Mouse (Mus musculus) megakaryocyte, embryonic 14.5 days (primary cell): ENCODE results near the gene Zfp524. TPM values are rescaled to one million over a fixed set of nuclear protein-coding genes. Genes with fewer than 3 reads are reported as not detected.
A peak's percentile ranks its signal among the peaks of the same experiment; 100 is the strongest.
"Not testable (repeated sequence)": the region's sequence is repeated elsewhere in the genome, so short reads cannot be mapped to it uniquely, and the experiment has no call there.

Experiments
- H3K27me3 ChIP-seq: replicated peaks from 2 replicates; pipeline ENCODE3; 2012; ENCODE audit warnings: inconsistent platforms
- H3K36me3 ChIP-seq: replicated peaks from 2 replicates; pipeline ENCODE3; 2012; ENCODE audit warnings: low read length, inconsistent platforms, mixed read lengths
- H3K4me1 ChIP-seq: 2 replicates; pipeline ENCODE4 v1.6.1; 2012; ENCODE audit warnings: inconsistent platforms
- H3K4me3 ChIP-seq: replicated peaks from 2 replicates; pipeline ENCODE3; 2012; ENCODE audit warnings: moderate library complexity, mild to moderate bottlenecking, inconsistent platforms
- H3K9me3 ChIP-seq: 2 replicates; pipeline ENCODE4 v1.6.1; 2012; ENCODE audit warnings: inconsistent platforms
- FLI1 ChIP-seq: IDR thresholded peaks from 2 replicates; pipeline ENCODE4 v1.6.1; 2012; ENCODE audit warnings: low read length, inconsistent platforms, mixed read lengths
- GATA1 ChIP-seq: IDR thresholded peaks from 3 replicates; pipeline ENCODE4 v1.6.1; 2012; ENCODE audit warnings: mixed read lengths, low read length, inconsistent platforms, borderline replicate concordance
- polyA plus RNA-seq: library from polyadenylated mRNA; stranded (reverse); fragments of >175 nt; gene quantifications from 2 replicates; pipeline ENCODE4 v1.2.3, GENCODE M21; 2012; ENCODE audit warnings: low replicate concordance; ENCODE audit not compliant: insufficient read depth

The Zfp524 gene
- polyA plus RNA-seq, 1 experiment = 68.6 TPM

- TF ChIP-seq FLI1 = no peak
- TF ChIP-seq GATA1 = no peak
- H3K4me1 ChIP-seq = peaks cover 57% of the 10 kb centered on the region
- H3K9me3 ChIP-seq = 0 out of 2 replicates have a peak, but pooled peaks cover 3% of the 10 kb centered on the region
- H3K36me3 ChIP-seq = peaks cover 40% of the 10 kb centered on the region
- no peak overlapping the region for H3K4me3 ChIP-seq
- H3K27me3 ChIP-seq = no peaks in the 10 kb centered on the region
Observed at GRCm38 (mm10) chr7:5016920-5017319, 2.7 kb downstream of the Zfp524 start.

DNA sequence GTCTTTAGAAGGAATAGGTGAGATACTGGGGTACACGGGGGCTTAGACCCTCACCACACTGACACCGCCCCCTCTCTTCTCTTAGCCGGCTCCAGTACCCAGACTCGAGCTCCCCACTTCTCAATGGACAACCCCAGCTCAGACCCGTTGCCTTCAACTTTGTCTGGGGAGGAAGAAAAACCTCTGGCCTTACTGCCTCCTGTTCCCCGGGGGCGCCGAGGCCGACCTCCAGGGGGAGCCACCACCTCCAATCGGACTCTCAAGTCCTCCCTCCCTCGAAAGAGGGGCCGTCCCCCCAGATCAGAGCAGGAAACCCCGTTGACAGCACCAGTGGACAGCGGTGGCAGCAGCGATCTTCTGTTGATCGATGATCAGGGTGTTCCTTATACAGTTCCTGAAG is 3.1 kb downstream of the Zfp524 start:
- no peaks in the 10 kb centered on the region for H3K27me3 ChIP-seq
- TF ChIP-seq GATA1 = no peak
- no peak for TF ChIP-seq FLI1
- peaks cover 40% of the 10 kb centered on the region for H3K36me3 ChIP-seq
- H3K4me3 ChIP-seq = no peak overlapping the region
- H3K4me1 ChIP-seq = peaks cover 61% of the 10 kb centered on the region
- H3K9me3 ChIP-seq = 0 out of 2 replicates have a peak, but pooled peaks cover 3% of the 10 kb centered on the region

DNA sequence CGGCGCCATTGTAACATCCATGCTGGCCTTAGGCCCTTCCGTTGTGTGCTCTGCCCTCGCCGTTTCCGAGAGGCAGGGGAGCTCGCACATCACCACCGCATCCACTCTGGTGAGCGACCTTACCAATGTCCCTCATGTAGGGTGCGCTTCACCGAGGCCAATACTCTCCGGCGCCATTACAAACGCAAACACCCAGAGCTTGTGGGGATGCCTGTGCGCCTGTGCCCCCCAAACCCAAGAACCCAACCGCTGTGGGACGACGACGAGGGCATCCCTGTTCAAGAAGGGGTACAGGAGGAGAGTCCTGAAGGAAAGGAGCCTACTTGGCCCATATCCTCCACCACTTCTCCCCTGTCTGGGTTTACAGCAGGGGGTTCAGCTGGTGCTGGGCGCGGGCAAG is 3.7 kb downstream of the Zfp524 start:
- H3K27me3 ChIP-seq = no peaks in the 10 kb centered on the region
- H3K9me3 ChIP-seq = 0 out of 2 replicates have a peak, but pooled peaks cover 3% of the 10 kb centered on the region
- peaks cover 40% of the 10 kb centered on the region for H3K36me3 ChIP-seq
- H3K4me3 ChIP-seq = no peak overlapping the region
- H3K4me1 ChIP-seq = peaks cover 61% of the 10 kb centered on the region
- no peak for TF ChIP-seq GATA1
- no peak for TF ChIP-seq FLI1

GRCm38 (mm10) chr7:5019576-5019975 is 5.4 kb downstream of the Zfp524 start:
- not testable (repeated sequence) for H3K27me3 ChIP-seq, H3K9me3 ChIP-seq
- Histone ChIP-seq H3K36me3 (peaks cover 52% of the 10 kb centered on the region), H3K4me1 (peaks cover 72% of the 10 kb centered on the region), H3K4me3 (peak overlapping the region; percentile 94)

DNA sequence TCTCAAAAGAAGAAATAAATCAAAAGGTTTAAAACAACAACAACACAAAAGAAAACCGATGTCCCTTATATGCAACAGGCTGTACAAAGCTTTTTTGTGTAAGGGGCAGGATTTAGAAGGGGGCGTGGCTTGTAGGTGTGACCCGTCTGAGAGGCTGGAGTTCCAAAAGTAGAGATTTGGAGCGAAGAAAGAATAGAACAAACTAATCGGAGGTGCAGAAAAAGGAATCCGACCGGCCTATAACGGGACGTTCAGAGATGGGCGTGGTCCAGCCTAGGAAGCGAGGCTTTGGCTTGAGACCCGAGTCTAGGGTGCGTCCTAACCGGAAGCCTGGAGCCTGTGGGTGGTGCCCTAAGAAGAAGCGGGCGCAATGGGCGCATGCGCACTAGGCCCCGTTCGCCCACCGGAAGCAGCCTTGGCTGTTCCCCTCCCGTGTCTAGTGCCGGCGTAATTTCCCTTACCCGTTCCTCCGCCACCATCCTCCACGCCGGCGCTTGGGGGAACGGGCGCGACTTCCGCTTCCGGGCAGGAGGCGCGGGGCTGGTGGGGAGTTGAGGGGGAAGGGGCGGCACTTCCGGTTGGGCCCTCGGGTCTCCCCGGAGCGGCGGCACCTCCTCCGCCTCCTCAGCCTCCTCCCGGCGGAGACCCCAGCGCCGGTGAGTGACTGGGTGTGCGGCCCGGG is 5.9 kb downstream of the Zfp524 start, which contains the start of the genes Zfp865 and Ccdc106:
Gene Zfp865 (plus strand): TSS at position 377 of the 682 bp plus-strand sequence.
Gene Ccdc106 (plus strand): TSS at position 554 of the 682 bp plus-strand sequence.
- H3K27me3 ChIP-seq = no peaks in the 10 kb centered on the region
- H3K4me1 ChIP-seq = peaks cover 78% of the 10 kb centered on the region
- peaks cover 57% of the 10 kb centered on the region for H3K36me3 ChIP-seq
- peak within 1 kb of the TSS; percentile 94 for H3K4me3 ChIP-seq
- H3K9me3 ChIP-seq = 0 out of 2 replicates have a peak, but pooled peaks cover 3% of the 10 kb centered on the region
- TF ChIP-seq GATA1 = no peak
- peak; percentile 77 for TF ChIP-seq FLI1

- Histone ChIP-seq H3K27me3 (no peaks in the 10 kb centered on the region), H3K4me3 (peak overlapping the region; percentile 94), H3K36me3 (peaks cover 63% of the 10 kb centered on the region), H3K9me3 (0 out of 2 replicates have a peak, but pooled peaks cover 3% of the 10 kb centered on the region), H3K4me1 (peaks cover 82% of the 10 kb centered on the region)
- no peak for TF ChIP-seq GATA1
Observed at GRCm38 (mm10) chr7:5020685-5021084, 6.5 kb downstream of the Zfp524 start.

DNA sequence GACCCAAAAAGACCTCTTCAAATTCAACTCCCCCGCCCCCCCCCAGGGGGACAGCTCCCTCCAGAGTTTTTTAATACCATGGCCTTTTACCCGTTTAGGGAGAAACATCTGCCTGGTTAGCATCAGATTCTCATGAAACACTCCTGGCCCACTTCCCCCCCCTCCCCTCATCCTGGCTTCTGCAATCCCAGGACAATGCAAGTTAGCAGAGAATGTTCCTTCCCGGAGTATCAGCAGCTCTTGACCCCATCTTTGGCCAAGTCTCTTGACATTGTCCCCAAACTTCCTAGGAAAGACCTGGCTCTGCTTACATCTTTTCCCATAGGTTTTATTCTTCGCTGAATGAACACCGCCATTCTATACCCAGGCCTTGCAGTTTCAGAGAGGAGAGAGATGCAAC is 7.0 kb downstream of the Zfp524 start:
- Histone ChIP-seq H3K4me1 (peaks cover 81% of the 10 kb centered on the region), H3K36me3 (peaks cover 68% of the 10 kb centered on the region), H3K4me3 (peak overlapping the region; percentile 94), H3K9me3 (0 out of 2 replicates have a peak, but pooled peaks cover 3% of the 10 kb centered on the region), H3K27me3 (no peaks in the 10 kb centered on the region)
- TF ChIP-seq GATA1 (no peak), FLI1 (no peak)

GRCm38 (mm10) chr7:5029543-5029942 is 15.3 kb downstream of the Zfp524 start:
- peaks cover 97% of the 10 kb centered on the region for H3K36me3 ChIP-seq
- H3K27me3 ChIP-seq = no peaks in the 10 kb centered on the region
- peaks cover 34% of the 10 kb centered on the region for H3K9me3 ChIP-seq
- TF ChIP-seq FLI1 = no peak
- no peak for TF ChIP-seq GATA1
- H3K4me3 ChIP-seq = peak overlapping the region; percentile 60
- H3K4me1 ChIP-seq = peaks cover 24% of the 10 kb centered on the region

GRCm38 (mm10) chr7:5029946-5030345 is 15.7 kb downstream of the Zfp524 start:
- peak overlapping the region; percentile 60 for H3K4me3 ChIP-seq
- H3K4me1 ChIP-seq = peaks cover 20% of the 10 kb centered on the region
- TF ChIP-seq FLI1 = no peak
- no peak for TF ChIP-seq GATA1
- peaks cover 34% of the 10 kb centered on the region for H3K9me3 ChIP-seq
- H3K27me3 ChIP-seq = no peaks in the 10 kb centered on the region
- peaks cover 97% of the 10 kb centered on the region for H3K36me3 ChIP-seq

DNA sequence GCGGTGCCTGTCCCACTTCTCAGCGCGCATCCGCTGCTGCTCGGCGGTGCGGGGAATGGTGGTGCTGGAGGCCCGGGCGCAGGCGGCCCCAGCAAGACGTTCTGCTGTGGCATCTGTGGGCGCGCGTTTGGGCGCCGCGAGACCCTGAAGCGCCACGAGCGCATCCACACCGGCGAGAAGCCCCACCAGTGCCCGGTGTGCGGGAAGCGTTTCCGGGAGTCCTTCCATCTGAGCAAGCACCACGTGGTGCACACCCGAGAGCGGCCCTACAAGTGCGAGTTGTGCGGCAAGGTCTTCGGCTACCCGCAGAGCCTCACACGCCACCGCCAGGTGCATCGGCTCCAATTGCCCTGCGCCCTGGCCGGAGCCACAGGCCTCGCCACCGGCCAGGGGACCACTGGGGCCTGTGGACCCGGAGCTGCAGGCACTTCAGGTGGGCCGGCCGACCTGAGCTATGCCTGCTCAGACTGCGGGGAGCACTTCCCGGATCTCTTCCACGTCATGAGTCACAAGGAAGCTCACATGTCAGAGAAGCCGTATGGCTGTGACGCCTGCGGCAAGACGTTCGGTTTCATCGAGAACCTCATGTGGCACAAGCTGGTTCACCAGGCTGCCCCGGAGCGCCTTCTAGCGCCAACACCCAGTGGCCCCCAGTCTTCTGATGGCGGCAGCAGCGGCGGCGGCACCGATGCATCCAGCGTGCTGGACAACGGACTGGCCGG is 16.5 kb downstream of the Zfp524 start:
- TF ChIP-seq FLI1 (no peak), GATA1 (no peak)
- H3K9me3 ChIP-seq = peaks cover 34% of the 10 kb centered on the region
- H3K36me3 ChIP-seq = peaks cover 97% of the 10 kb centered on the region
- H3K27me3 ChIP-seq = no peaks in the 10 kb centered on the region
- H3K4me3 ChIP-seq = peak overlapping the region; percentile 60
- peaks cover 15% of the 10 kb centered on the region for H3K4me1 ChIP-seq
